Mouse (Mus musculus) adrenal gland, adult 18-20 months (tissue): ENCODE measurements around the gene Dnah17. TPM values are rescaled to one million over a fixed set of nuclear protein-coding genes. Genes with fewer than 3 reads are reported as not detected.
A peak's percentile ranks its signal among the peaks of the same experiment; 100 is the strongest.

Experiments used
- DNase-seq, 2 experiments: peaks; one replicate each; pipeline ENCODE4 v3.0.0; 2021 to 2022; ENCODE audit warnings: low spot score in 2 of 2
- long read RNA-seq, 2 experiments: library from polyadenylated mRNA; stranded (forward); transcript quantifications; one replicate each; pipeline ENCODE4 v2.0.0; 2021
- total RNA-seq, 2 experiments: library from RNA; stranded (reverse); gene quantifications; 1 replicate in 1 of 2; 2 replicates in 1 of 2; pipeline ENCODE4 v1.2.3; 2021

Gene Dnah17
- total RNA-seq = under 1 TPM in 1 of 2 experiments, not detected in 1; 0.03 TPM
- long read RNA-seq, experiment 1 = 0 reads
- long read RNA-seq, experiment 2 = 0 reads

DNA sequence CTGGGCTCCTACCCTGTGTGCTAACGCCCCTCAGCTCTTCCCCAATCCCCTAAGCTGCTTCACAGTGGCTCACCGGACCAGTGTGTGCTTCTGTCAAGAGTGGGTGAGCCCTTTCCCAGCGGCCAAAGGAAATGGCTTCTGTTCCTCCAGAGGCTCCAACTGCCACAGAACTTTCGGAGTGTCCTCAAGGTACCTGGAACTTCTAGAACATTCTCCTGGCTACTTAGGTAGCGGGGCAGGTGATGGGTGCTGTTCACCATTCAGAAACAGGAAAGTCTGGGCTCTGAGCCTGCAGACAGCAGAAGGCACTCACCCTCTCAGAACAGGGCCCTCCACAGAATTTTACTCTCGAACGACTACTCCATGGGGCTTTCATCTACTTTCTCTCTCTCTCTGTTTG, at the start of gene Dnah17:
Gene Dnah17 (minus strand): TSS at position 101 of the 400 bp plus-strand sequence.
- DNase-seq = no peak

DNA sequence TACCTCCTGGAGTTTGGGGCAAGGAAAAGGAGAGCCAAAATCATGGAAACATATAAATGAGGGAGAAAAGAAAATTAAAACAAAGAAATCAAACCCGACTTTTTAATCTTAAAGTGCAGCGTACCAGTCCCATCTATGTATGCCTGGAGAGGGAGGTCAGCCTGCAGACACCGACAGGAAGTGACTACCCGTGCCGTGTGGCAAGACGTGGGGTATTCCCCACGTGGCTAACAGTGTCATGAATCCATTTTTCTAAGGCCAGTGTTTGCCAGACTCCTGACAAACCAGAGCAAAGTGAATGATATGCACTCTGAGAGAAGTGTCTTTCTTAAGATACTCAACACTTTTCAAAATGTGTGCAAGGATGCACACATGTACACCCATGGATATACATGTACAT, 49.8 kb upstream of the Dnah17 start:
- no peak for DNase-seq

DNA sequence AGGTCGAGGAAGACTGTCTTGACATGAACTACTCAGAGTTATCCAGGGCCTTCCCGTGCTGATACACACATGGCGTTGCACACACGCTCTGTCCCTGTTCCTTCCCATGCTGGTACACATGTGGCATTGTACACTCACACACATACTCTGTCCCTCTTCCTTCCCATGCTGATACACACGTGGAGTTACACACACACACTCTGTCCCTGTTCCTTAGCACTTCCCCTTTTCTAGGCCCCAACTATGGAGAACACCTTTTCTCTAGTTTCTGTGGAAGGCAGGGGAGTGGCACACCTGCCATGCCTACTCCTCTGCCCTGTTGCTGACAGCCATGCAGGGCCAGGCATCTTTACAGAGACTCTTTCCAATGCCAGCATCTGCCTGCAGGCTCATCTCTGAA, 47.8 kb upstream of the Dnah17 start:
- no peak for DNase-seq

DNA sequence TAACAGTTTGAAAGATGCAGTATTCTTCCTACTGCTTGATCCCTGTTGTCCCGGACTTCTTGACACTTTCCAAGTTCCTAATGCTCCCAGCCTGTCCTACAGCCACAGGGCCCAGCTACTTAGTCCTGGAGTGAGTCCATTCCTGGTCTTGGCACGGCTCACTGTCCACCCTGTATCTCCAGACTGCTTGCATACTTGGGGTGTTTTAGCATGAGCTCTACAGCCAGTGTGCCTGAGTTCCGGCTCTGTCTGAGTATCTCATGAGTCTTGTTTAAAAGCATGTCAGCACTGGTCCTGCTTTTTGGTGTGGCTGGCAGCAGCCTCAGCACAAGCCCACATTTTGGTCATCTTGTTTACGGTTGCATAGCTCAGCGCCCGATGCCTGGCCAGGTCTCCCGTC, 44.3 kb upstream of the Dnah17 start:
- no peak for DNase-seq

DNA sequence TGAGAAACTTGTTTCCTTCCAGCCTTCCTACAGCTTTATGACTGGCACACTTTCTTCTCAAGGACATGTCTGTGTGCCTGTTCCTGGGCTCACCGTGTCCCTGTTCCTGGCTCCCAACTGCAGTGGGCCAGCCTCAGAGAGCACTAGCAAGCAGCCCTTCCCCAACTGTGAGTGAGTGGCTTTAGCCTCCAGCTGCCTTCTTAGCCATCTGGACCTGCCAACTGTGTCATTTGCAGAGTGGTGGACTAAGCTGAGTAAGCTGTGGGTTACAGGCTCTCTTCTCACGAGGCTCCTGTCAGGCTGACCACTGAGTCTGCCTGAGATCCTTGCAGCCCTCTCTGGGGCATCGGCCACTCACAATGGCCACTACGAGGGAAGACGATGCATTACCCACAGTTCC, 42.3 kb upstream of the Dnah17 start:
- no peak for DNase-seq

DNA sequence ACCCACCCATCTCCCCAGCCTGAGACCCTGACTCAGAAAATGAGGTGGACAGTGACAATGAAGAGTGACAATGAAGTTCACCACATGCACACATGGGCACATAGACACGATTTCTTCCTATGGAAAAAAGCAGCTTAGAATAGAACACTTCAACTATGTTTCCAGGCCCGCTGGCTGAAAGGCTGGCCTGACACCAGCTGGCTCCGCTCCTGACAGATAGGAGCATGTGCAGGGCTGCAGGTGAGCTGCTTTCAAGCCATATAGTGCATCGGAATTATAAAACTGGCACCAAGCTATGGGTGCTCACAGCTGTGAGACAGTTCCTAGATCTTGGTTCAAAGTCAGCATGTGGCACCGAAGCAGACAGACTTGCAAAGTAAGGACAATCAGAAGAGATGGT, 39.9 kb upstream of the Dnah17 start:
- no peak for DNase-seq

DNA sequence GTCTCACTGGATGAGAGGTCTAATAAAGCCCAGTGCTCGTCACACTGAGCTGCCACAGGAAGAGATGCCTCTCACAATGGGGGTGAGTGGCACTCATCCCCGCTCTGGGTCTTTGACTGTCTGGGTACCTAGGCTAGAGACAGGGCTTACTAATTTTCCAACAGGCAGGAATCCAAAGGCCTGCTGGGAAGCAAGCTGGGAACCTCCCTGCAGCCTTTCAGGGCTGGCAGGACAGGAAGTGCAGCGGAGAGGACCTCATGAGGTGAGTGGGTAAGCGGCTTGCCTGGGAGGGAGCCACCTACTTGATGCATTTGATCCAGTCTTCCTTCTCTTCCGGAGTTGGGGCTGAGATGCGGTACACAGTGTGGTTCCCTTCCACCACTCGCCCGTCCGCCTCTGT, 38.3 kb upstream of the Dnah17 start:
- no peak for DNase-seq

DNA sequence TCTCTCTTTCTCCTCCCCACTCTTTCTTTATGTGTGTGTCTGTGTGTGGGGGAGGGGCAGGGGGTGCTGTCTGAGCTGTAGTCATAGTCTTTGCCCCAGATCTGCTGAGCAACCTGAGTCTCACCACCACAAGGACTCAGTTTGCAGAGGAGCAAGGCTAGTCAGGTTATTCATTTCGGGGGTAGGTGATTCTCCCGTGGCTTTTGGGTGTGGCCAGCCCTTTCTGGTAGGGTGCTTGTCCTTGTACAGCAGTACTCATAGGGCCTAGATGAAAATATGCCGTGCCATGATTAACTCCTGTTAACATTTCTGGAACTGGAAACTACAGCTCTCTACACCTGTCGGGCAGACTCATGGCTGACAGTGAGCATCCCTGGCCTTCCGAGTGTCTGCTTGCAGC, 36.2 kb upstream of the Dnah17 start:
- no peak for DNase-seq

DNA sequence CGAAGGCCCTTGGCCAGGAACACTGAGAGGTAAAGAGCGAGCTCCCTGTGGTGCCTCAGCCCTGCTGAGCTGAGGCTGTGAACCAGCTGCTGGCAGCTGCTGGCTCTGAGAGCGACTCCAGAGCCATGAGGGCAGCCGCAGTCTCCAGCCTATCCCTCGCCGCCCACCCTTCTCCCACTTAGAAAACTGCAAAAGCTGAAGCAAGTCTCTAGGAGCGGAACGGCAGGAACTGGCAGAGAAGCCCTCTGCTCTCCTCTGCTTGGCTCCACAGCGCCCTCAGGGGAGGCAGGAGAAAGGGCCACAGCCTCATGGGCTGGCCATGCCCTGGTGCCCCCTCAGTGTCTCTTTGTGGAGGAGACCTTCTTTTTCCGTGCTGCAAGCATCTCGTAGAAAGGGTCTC, 35.2 kb upstream of the Dnah17 start:
- DNase-seq = no peak

DNA sequence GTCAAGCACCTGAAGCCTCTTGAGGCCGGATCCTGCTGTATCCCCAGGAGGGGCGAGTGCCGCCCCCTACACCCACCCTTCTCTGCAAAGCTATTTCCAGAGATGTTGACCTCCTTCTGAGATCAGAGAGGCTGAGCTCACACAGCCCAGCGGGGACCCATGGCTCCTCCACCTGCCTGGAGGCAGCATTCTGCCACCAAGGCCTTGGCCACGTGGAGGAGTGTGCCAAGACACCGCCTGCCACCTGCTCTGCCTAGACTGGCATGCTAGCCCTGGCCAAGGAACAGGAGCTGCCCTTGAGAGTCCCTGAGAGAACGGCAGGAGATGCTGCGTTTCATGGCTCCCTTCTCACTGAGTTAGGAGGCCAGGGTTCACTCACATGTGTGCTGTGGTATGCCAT, 34.1 kb upstream of the Dnah17 start:
- DNase-seq = no peak

DNA sequence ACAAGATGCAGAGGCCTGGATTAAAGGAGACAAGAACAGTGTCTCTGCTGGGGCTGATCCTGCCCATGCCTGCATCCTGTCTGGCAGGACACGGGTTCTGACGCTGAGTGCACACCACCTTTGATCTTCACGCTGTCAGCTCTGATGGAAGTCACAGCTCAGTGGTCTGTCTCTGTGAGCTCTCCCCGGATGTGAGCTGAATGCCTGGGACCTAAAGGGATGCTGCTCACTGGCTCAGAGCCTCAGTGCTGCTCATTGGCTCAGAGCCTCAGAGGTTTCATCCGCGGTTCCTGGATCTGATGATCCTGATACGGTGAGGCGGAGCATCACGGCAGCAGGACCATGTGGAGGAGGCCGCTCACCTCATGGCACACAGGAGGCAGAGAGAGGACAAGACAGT, 31.8 kb upstream of the Dnah17 start:
- DNase-seq = no peak

DNA sequence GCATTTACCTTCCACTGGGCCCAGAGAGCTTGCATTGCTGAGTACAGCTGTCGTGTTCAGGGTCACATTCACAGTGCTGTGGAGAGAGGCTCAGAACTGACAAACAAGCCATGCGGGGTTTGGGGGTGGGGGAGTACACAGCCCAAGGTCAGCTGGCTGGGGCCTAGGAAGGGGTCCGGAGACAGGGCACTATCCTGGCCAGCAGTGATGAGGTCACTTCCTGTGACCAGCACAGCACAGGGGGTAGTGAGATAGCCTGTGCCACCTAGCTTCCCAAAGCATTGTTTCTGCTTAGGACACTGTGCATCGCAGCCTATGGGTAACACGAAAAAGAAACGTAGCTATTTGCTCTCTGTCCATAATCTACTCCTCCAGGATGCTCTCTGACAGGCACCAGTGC, 30.8 kb upstream of the Dnah17 start:
- no peak for DNase-seq

DNA sequence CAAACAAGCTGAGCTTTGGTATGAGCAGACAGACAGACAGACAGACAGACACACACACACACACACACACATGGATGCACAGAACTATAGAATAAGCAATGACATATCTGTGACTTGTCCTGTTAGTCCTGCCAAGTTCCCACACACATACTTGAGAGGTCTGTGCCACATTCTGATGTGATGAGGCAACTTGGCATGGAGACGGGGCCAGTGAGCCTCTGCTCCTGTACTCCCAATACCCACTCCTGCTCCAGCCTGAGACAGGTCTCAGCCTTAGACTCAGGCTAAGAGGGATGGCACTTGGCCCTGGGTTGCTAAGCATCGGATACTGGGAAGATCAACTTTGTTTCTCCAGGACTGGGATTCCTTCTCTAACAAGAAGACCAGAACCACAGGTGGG, 30.3 kb upstream of the Dnah17 start:
- DNase-seq = no peak

DNA sequence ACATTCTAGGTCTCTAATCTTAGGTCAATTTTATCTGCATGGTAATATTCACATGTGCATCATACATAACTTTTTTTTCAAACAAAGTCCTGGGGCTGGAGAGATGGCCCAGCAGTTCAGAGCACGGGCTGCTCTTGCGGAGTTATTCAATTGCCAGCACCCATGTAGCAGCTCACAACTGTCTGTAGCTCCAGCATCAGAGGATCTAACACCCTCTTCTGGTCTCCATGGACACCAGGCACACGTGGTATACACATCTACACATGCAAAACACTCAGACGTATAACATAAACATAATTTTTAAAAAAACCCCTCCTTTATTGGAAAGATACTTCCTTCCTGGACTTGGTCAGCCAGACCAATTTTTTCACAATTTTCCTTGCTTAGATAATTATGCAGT, 28.3 kb upstream of the Dnah17 start:
- no peak for DNase-seq

DNA sequence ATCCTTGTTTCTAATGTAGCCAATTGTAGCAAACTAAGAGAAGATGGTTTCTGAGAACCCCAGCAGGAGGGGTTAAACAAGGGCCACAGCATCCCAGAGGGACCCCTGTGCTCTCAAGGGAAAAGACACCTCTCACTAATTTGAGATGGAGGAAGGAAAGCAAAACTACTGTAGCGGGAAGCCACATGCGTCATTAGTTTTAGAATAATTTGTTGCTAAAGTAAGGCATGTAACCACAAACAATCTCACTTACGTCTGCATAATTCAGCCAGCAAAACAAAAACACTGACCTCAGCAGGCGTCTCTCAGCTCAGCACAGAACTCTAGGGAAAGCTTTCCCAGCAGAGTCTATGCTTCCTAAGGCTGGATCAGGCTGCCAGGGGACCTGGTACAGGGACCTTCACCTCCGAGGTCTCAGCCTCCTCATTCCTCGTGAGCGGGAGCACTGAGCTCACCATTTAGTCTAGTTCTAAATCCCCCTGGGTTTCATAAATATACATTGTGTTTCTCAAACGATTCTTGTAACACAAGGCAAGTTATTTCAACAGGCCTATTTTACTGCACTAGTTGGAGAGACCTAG, 26.1 kb upstream of the Dnah17 start:
- DNase-seq = no peak

DNA sequence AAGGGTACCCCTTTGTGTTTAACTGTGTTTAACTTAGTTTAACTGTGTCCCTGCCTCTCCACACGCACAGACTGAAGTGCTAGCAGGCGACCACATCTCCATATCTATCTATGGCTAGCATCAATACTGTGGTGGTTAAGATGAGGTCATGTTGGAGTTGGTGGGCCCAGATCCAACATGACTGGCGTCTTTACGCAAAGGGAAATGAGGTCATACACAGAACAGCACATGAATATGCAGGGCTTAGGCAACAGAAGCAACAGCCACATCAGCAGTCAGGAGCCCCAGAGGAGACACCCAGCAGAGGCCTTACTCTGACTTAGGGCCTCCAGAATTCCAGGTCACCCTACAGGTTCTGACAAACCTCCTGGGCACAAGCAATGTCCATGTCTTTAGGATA, 22.5 kb upstream of the Dnah17 start:
- DNase-seq = no peak

DNA sequence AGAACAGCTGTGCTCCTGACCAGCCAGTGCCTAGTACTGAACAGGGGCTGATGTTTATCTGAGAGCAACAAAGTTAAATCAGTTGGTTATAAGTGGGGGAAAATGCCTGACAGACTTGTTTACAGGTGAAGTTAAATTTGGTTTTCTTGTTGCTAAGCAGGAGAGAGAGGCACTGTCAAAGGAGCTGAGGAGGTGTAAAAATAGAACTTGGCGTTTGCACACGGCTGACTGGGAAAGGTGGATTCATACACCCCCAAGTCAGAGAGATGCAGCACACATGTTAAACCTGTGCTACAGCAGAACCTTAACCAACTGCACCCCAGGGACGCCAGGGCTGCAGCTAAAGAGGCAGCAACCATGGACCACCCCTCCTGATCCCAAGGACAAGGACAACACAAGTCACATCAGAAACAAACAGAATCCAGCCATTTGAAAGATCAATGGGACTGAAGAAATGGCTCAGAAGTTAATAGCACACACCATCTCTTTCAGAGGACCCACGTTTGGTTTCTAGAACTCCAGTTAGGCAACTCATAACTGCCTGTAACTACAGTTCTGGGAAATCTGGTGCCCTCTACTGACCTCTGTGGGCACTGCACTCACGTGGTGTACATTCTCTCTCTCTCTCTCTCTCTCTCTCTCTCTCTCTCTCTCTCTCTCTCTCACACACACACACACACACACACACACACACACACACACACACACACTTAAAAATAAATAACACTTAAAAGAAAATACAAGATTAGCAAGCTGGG, 21.2 kb upstream of the Dnah17 start:
- no peak for DNase-seq

DNA sequence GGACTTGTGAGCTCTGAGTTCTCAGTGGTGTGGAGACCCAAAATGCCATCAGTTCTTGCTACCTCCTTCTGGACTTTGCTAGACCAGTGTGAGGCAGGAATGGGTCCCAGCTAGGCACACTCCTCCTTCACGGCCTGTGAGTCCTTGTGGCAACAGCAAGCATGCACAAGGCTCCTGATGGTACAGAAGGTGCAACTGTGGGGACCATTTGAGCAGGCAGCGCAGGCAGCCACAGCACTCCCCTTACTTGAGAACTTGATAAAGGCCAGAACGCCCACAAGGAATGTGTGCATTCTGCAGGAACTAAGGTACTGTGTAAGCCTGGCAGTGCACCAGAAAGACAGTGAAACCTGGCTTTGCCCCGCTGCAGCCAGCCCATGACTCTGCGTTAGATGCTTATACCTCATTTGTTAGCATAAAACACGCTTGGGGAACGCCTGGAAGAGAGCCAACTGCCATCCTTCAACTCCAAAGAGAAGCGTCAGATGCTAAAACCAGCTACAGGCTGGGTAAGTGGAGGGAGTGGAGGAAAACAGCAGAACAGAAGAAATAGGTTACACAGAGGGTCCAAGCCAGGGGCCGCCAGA, 19.8 kb upstream of the Dnah17 start:
- DNase-seq = no peak

DNA sequence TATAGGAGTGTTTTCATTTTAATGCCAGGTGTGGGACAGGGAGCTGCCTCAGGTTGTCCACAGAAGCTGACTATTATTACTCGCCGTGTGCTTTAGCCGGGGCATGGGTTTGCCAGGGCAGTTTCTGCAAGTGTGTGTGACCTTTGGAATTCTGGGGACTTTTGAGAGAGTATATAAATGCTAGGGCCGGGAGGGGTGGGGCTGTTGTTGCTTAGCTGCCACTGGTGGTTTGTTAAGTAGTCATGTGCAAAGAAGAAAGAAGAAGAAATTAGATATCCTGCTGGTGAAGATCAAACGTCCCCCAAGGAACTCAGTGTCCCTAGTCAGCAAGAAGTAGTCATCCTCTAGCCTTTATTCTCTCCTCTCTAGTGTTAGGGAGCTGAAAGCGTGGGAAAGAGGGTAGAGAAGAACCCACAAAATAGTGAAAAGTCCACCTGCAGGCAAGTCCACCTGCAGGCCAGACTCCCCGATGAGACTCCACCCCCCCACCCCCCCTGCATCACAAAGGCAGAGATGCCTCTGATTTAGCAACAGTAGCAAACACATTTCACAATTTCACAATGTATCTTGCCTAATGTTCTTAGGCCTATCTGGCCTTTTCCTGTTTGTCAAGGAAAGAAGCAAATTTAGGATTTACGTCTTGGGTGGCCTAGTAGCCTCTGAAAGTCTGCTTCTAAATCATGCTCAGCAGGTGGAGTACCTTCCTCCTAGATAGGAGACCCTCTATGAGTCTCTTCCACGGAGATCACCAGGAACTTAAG, 17.6 kb upstream of the Dnah17 start:
- no peak for DNase-seq

DNA sequence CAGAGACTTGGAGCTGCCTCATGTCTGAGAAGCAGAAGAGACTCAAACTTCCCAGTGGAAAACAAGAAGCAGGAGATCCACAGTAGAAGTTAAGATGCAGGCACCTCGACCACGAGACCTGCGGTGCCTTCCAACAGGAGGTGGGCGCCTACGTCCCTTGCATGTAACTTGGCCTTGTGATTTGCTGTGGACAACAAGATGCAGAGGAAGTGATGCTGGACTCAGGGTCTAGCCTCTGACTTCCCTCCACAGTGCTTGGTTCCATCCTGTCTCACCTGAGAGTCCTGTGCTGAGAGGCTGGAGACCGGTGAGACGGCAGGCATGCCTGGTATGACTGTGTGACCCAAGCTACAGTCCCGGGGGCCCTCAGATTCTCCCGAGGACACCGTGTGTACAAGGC, 16.0 kb upstream of the Dnah17 start:
- DNase-seq = no peak

DNA sequence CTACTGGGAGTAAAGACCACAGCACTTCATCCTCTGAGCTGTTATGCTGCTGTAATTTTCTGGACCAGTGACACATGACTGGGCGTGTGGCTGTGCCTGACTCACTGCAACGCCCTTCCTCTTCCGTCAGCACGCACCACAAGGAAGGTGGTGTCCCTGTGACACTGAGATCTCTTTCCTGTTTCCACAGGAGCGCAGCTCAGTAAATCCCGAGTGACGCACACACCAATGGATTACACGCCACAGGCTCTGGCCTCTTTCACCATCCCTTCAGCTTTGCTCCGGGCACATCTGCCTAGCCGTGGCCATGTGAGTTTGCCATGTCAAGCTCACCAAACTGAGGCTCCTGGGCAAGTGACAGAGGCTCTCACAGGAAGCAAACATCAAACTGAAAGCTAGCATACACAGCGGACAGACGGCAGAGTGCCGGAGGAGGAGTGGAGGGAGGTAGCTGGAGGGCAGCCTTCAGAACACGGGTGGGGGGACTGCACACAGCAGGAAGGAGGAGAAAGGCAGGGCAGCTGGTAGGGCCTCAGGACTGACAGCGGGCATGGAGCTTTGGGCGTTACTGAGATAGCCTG, 15.4 kb upstream of the Dnah17 start:
- peak in 1 of 2 experiments; percentile 46 for DNase-seq

DNA sequence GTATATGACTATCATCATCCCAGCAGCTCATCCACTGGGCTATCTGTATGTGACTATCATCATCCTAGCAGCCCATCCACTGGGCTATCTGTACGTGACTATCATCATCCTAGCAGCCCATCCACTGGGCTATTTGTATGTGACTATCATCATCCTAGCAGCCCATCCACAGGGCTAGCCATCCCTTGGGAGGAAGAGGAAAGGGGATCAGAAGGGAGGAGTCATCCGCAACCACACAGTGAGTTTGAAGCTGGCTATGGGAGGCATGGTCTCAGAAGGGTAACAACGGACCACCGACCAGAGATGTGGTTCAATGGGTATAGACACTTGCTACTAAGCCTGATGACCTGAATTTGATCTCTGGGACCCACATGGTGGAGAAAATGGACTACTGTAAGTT, 14.7 kb upstream of the Dnah17 start:
- DNase-seq = no peak
